ENCODE assay signal across 10 mouse cellular contexts in the genomic region with DNA sequence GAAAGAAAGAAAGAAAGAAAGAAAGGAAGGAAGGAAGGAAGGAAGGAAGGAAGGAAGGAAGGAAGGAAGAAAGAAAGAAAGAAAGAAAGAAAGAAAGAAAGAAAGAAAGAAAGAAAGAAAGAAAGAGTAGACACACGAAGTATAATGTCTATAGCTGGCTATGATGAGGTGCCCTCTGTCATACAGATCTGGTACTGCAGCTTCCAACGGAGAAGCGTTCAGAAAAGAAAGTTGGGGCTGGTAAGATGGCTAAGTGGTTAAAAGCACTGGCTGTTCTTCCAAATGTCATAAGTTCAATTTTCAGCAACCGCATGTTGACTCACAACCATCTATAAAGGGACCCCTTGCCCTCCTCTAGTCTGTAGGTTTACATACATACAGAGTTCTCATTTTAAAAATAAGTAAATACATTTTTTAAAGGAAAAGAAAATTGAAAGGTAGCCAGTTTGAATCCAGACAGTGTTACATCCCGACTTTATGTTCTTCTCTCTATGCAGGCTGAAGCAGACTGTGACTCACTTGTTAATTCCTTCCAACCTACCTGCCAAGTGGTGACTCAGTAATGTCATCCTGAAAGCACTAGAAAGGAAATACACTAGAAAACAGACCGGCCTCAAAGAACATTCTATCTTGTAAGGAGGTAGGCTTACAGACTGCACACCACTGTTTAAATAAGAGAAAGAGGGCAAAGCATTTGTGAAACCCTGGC. TPM values are rescaled to one million over a fixed set of nuclear protein-coding genes. Genes with fewer than 3 reads are reported as not detected.
DNase-seq lines count a peak whose midpoint lies in the region; ATAC-seq lines count a peak whose summit lies in the region.
"Had no signal": no experiment of that assay in that cellular context is flagged by ENCODE, and none has a peak within 500 bp of the region (broad histone marks: within the 10 kb centered on the region; RNA-seq: fewer than 3 reads in every experiment).

No protein-coding gene starts in this region.

- peaks cover 4% of the 10 kb centered on the region; the same call in 1 of the 2 replicates for H3K4me1 ChIP-seq in kidney, embryonic 15.5 days

- WGBS in kidney, embryonic 15.5 days: 56% methylated on average over 6 of the region's 6 CpGs

- H3K9ac ChIP-seq in kidney, embryonic 15.5 days: no peak overlapping the region
- H3K9ac ChIP-seq: limb, embryonic 15.5 days had no signal

- peaks cover 6% of the 10 kb centered on the region; the same call in 1 of the 2 replicates for H3K27me3 ChIP-seq in kidney, embryonic 15.5 days

- H3K27ac ChIP-seq in kidney, embryonic 15.5 days: no peak overlapping the region
- H3K27ac ChIP-seq: limb, embryonic 15.5 days had no signal

- no peak overlapping the region for H3K4me3 ChIP-seq in kidney, embryonic 15.5 days (replicated peaks)
- H3K4me3 ChIP-seq: erythroblast, embryonic 14.5 days; limb, embryonic 15.5 days had no signal

- H3K4me2 ChIP-seq in kidney, embryonic 15.5 days: no peak overlapping the region
- H3K4me2 ChIP-seq: limb, embryonic 15.5 days had no signal

- no peak for ATAC-seq in kidney, embryonic 15.5 days (replicated peaks; ENCODE audit: low FRiP score)
- no peak for ATAC-seq in megakaryocyte, adult 5-6 weeks (ENCODE audit: poor library complexity, severe bottlenecking)

- peak; percentile 34 to 58 for DNase-seq in adrenal gland, adult 18-20 months (ENCODE audit: low spot score in 2 of 2)
- no peak for DNase-seq in adrenal gland, adult 8-10 months
- DNase-seq in kidney, adult 18-20 months: peak; percentile 58
- peak; percentile 46 for DNase-seq in 416B (ENCODE audit: low read depth)
- peak; percentile 31 for DNase-seq in embryo, embryonic 11 days
- peak; percentile 40 for DNase-seq in right cerebral cortex, postnatal 14 days

- H3K36me3 ChIP-seq in kidney, embryonic 15.5 days: no peaks in the 10 kb centered on the region
- H3K36me3 ChIP-seq: limb, embryonic 15.5 days had no signal

- no peaks in the 10 kb centered on the region for H3K9me3 ChIP-seq in kidney, embryonic 15.5 days (replicated peaks)
- H3K9me3 ChIP-seq: limb, embryonic 15.5 days had no signal

RNA-seq across cellular contexts. Expression of a gene that starts 31.4 kb away (rescaled TPM):
- 1 to 10 TPM; 2.9 to 6.6 TPM for total RNA-seq in adrenal gland, adult 18-20 months (2021)
- 1 to 10 TPM; 2.1 to 7.4 (median 3.7) TPM for total RNA-seq in adrenal gland, adult 8-10 months (2022)
- 0.78 and 0.91 TPM in 2 replicates for polyA plus RNA-seq in kidney, embryonic 15.5 days (2015; fragmentation: Nextera tagmentation; extraction: Ambion mirVana)
- total RNA-seq in megakaryocyte, adult 5-6 weeks (2015): 0.25 TPM in 1 of 2 replicates, not detected in the other
- not detected in 2 replicates for total RNA-seq in megakaryocyte, adult 5-6 weeks (2017)
- polyA plus RNA-seq: erythroblast, embryonic 14.5 days had no signal
